In the genomic region with DNA sequence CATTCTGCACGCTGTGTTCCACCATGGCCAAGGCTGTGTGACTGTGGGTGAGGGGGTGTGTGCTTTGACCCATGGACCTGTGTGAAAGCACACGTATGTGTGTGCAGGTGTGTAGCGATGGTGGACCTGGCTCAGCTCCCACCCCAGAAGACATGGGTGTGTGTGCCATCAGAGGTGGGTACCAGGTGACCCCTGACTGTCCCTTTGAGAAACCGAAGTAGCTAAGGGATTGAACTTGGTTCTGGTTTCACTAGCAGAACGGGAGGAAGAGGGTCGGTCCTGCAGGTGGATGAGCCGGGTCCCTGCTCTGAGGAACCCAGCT, we compare ENCODE assay signal across 8 mouse cellular contexts. TPM values are rescaled to one million over a fixed set of nuclear protein-coding genes. Genes with fewer than 3 reads are reported as not detected.
DNase-seq lines count a peak whose midpoint lies in the region; ATAC-seq and TF ChIP-seq lines count a peak whose summit lies in the region.

No protein-coding gene starts in this region.

- DNase-seq in layer of hippocampus, adult 2 months (ENCODE audit: low spot score in 2 of 2), result no peak
- no peak for DNase-seq in layer of hippocampus, postnatal 10 days (ENCODE audit: low spot score in 2 of 2)
- DNase-seq in left cerebral cortex, postnatal 10 days (ENCODE audit: extremely low spot score in 1 of 2, low spot score in 2 of 2), result no peak
- DNase-seq in left cerebral cortex, adult 18-20 months (ENCODE audit: low spot score in 2 of 2), result no peak
- DNase-seq in spleen, adult 12 weeks (ENCODE audit: low spot score), result no peak

- intact Hi-C loops in left cerebral cortex, postnatal 10 days (cut with DNase I), result no loop called here

- H3K9me3 ChIP-seq in embryonic facial prominence, embryonic 15.5 days (replicated peaks), result no peaks in the 10 kb centered on the region
- H3K9me3 ChIP-seq in intestine, embryonic 15.5 days, result no peaks in the 10 kb centered on the region
- H3K9me3 ChIP-seq in neural tube, embryonic 12.5 days, result no peaks in the 10 kb centered on the region

- peak overlapping the region; percentile 94 for H3K9ac ChIP-seq in embryonic facial prominence, embryonic 15.5 days
- H3K9ac ChIP-seq in intestine, embryonic 15.5 days, result peak overlapping the region; percentile 85
- H3K9ac ChIP-seq in neural tube, embryonic 12.5 days, result peak overlapping the region; percentile 98

- peak overlapping the region; percentile 90 for H3K4me3 ChIP-seq in layer of hippocampus, adult 2 months
- H3K4me3 ChIP-seq in embryonic facial prominence, embryonic 15.5 days (replicated peaks), result peak overlapping the region; percentile 79
- peak overlapping the region; percentile 72 for H3K4me3 ChIP-seq in intestine, embryonic 15.5 days (replicated peaks)
- H3K4me3 ChIP-seq in neural tube, embryonic 12.5 days, result peak overlapping the region; percentile 82

- H3K27ac ChIP-seq in layer of hippocampus, adult 2 months, result peak overlapping the region; percentile 95
- no peak overlapping the region for H3K27ac ChIP-seq in embryonic facial prominence, embryonic 15.5 days (replicated peaks)
- no peak overlapping the region for H3K27ac ChIP-seq in intestine, embryonic 15.5 days
- H3K27ac ChIP-seq in neural tube, embryonic 12.5 days, result no peak overlapping the region

- H3K4me2 ChIP-seq in embryonic facial prominence, embryonic 15.5 days (replicated peaks), result peak overlapping the region; percentile 94
- peak overlapping the region; percentile 98 for H3K4me2 ChIP-seq in intestine, embryonic 15.5 days (replicated peaks)
- H3K4me2 ChIP-seq in neural tube, embryonic 12.5 days (replicated peaks), result peak overlapping the region; percentile 97

- TF ChIP-seq CTCF in layer of hippocampus, adult 2 months (conservative IDR thresholded peaks at IDR 0.05), result no peak

- ATAC-seq in embryonic facial prominence, embryonic 15.5 days (ENCODE audit: insufficient number of reproducible peaks, low FRiP score, low TSS enrichment, low read depth), result no peak
- no peak for ATAC-seq in intestine, embryonic 15.5 days
- ATAC-seq in neural tube, embryonic 12.5 days (ENCODE audit: low FRiP score, low read depth), result no peak

- no peaks in the 10 kb centered on the region for H3K36me3 ChIP-seq in embryonic facial prominence, embryonic 15.5 days
- H3K36me3 ChIP-seq in intestine, embryonic 15.5 days, result no peaks in the 10 kb centered on the region
- no peaks in the 10 kb centered on the region for H3K36me3 ChIP-seq in neural tube, embryonic 12.5 days

- WGBS in embryonic facial prominence, embryonic 15.5 days, result 33% methylated on average over 7 of the region's 7 CpGs
- WGBS in intestine, embryonic 15.5 days, result 39% methylated on average over 7 of the region's 7 CpGs
- WGBS in neural tube, embryonic 12.5 days, result 48% methylated on average over 7 of the region's 7 CpGs

- H3K4me1 ChIP-seq in embryonic facial prominence, embryonic 15.5 days, result peaks cover 39% of the 10 kb centered on the region
- peaks cover 32% of the 10 kb centered on the region for H3K4me1 ChIP-seq in intestine, embryonic 15.5 days (replicated peaks)
- H3K4me1 ChIP-seq in neural tube, embryonic 12.5 days, result peaks cover 38% of the 10 kb centered on the region

- no peaks in the 10 kb centered on the region for H3K27me3 ChIP-seq in embryonic facial prominence, embryonic 15.5 days
- H3K27me3 ChIP-seq in intestine, embryonic 15.5 days (replicated peaks), result 0 out of 2 replicates have a peak, but pooled peaks cover 4% of the 10 kb centered on the region
- H3K27me3 ChIP-seq in neural tube, embryonic 12.5 days (replicated peaks), result peaks cover 8% of the 10 kb centered on the region; the same call in 1 of the 2 replicates

RNA-seq across cellular contexts. Expression of a gene that starts 0.8 kb away (rescaled TPM):
- 100 to 1,000 TPM; 130 to 140 TPM for total RNA-seq in layer of hippocampus, adult 2 months (2021)
- 100 to 1,000 TPM; 368 to 378 TPM for total RNA-seq in layer of hippocampus, postnatal 10 days (2021)
- polyA plus RNA-seq in embryonic facial prominence, embryonic 15.5 days (2015; fragmentation: Nextera tagmentation; extraction: Ambion mirVana), result 45.0 and 48.7 TPM in 2 replicates
- 20.2 and 20.3 TPM in 2 replicates for polyA plus RNA-seq in intestine, embryonic 15.5 days (2015; fragmentation: Nextera tagmentation; extraction: Ambion mirVana)
- 49.4 and 54.2 TPM in 2 replicates for polyA plus RNA-seq in neural tube, embryonic 12.5 days (2016; fragmentation: Nextera tagmentation; extraction: Ambion mirVana)
- 100 to 1,000 TPM; 385 to 392 TPM for total RNA-seq in left cerebral cortex, postnatal 10 days (2021)
- 100 to 1,000 TPM; 150 to 156 TPM for total RNA-seq in left cerebral cortex, adult 18-20 months (2021)
